Mouse (Mus musculus) heart, adult 2 months (tissue): ENCODE results near the gene Ntsr1. TPM values are rescaled to one million over a fixed set of nuclear protein-coding genes. Genes with fewer than 3 reads are reported as not detected.

Experiments
- DNase-seq, 2 experiments: peaks; one replicate each; pipeline ENCODE4 v3.0.0; 2021
- H3K27ac ChIP-seq: fragments of 200-600 bp; 2 replicates; pipeline ENCODE4 v1.8.1; 2022
- H3K27me3 ChIP-seq: fragments of 200-500 bp; 2 replicates; pipeline ENCODE4 v1.6.1; 2012; ENCODE audit warnings: mild to moderate bottlenecking, low read length, inconsistent platforms, mixed read lengths; ENCODE audit not compliant: control insufficient read depth, insufficient read depth
- H3K36me3 ChIP-seq: fragments of 200-500 bp; 2 replicates; pipeline ENCODE4 v1.6.1; 2012; ENCODE audit warnings: low read length, inconsistent platforms; ENCODE audit not compliant: control insufficient read depth, insufficient read depth
- H3K4me1 ChIP-seq: fragments of 200-500 bp; 2 replicates; pipeline ENCODE4 v1.6.1; 2011; ENCODE audit warnings: low read length; ENCODE audit not compliant: control insufficient read depth, insufficient read depth
- H3K4me3 ChIP-seq: fragments of 200-600 bp; 2 replicates; pipeline ENCODE4 v1.8.1; 2022
- H3K79me2 ChIP-seq: fragments of 200-500 bp; replicated peaks from 2 replicates; pipeline ENCODE4 v1.6.1; 2012; ENCODE audit warnings: mild to moderate bottlenecking, inconsistent platforms, low read length, moderate library complexity, mixed read lengths; ENCODE audit not compliant: control insufficient read depth, insufficient read depth
- H3K9ac ChIP-seq: fragments of 200-500 bp; 2 replicates; pipeline ENCODE4 v1.6.1; 2012; ENCODE audit warnings: low read depth, mild to moderate bottlenecking, control low read depth, inconsistent platforms, low read length, mixed read lengths
- CTCF ChIP-seq: fragments of 200-600 bp; IDR thresholded peaks from 2 replicates; pipeline ENCODE4 v1.8.1; 2022; ENCODE audit warnings: antibody characterized with exemption, mild to moderate bottlenecking, moderate library complexity
- EP300 ChIP-seq: fragments of 200-500 bp; IDR thresholded peaks from 2 replicates; pipeline ENCODE4 v1.6.1; 2011; ENCODE audit warnings: low read depth, low read length, control low read depth; ENCODE audit not compliant: insufficient read depth
- POLR2A ChIP-seq: fragments of 200-500 bp; IDR thresholded peaks from 2 replicates; pipeline ENCODE4 v1.6.1; 2011; ENCODE audit warnings: mild to moderate bottlenecking, low read depth, low read length, control low read depth; ENCODE audit not compliant: insufficient read depth
- WGBS: fragments of 180-500 bp; shearing (Covaris S2); methylation state at CpG from one replicate; pipeline ENCODE4 v1.1.7; 2018; 5-methylcytosine and 5-hydroxymethylcytosine counted together
- intact Hi-C: fragments of 180-260 bp; cut with DNase I; formaldehyde crosslinking; loops from one replicate; pipeline ENCODE4 v1.15.1; 2025
- polyA plus RNA-seq: library from polyadenylated mRNA; depleted of rRNA; stranded (reverse); fragments of >200 nt; gene quantifications from 2 replicates; pipeline ENCODE4 v1.2.3, GENCODE M21; 2012
- total RNA-seq, 2 experiments: library from RNA; stranded (reverse); gene quantifications; 2 replicates each; pipeline ENCODE4 v1.2.3; 2021

Gene Ntsr1
- total and polyA plus RNA-seq, 3 experiments: not detected

DNA sequence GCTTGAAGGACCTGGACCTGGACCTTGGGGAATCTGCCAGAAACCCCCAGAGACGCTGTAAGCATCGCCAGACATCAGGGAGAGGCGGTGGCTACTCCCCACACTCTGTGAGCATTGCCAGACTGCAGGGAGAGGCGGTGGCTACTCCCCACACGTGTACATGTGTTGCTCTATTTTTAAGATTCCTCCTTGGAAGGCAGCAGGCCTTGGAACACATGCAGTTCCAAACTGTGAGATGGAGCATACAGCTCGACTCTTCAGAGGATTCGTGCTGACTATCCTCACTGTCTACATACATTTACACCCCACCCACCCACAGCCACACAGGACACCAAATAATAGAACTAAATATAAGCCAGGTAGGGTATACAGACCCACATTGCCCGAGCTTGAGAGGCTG lies 3.9 kb upstream of the Ntsr1 start:
- Histone ChIP-seq H3K9ac (no peak overlapping the region), H3K79me2 (no peaks in the 10 kb centered on the region), H3K4me3 (no peak overlapping the region), H3K36me3 (no peaks in the 10 kb centered on the region), H3K27me3 (peaks cover 3% of the 10 kb centered on the region; the same call in 1 of the 2 replicates), H3K27ac (no peak overlapping the region), H3K4me1 (no peaks in the 10 kb centered on the region)
- TF ChIP-seq EP300: no peak
- TF ChIP-seq POLR2A: no peak
- no peak for TF ChIP-seq CTCF
- DNase-seq: no peak
- intact Hi-C loops: no loop called here
- 40% methylated on average over 8 of the region's 8 CpGs for WGBS

DNA sequence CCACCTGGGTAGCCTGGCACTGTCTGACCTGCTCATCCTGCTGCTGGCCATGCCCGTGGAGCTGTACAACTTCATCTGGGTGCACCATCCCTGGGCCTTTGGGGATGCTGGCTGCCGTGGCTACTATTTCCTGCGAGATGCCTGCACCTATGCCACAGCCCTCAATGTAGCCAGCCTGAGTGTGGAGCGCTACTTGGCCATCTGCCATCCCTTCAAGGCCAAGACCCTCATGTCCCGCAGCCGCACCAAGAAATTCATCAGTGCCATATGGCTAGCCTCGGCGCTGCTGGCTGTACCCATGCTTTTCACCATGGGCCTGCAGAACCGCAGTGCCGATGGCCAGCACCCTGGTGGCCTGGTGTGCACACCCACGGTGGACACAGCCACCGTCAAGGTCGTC lies 950 bp downstream of the Ntsr1 start:
- no peak for DNase-seq
- Histone ChIP-seq H3K36me3 (no peaks in the 10 kb centered on the region), H3K27me3 (peaks cover 3% of the 10 kb centered on the region; the same call in 1 of the 2 replicates)

DNA sequence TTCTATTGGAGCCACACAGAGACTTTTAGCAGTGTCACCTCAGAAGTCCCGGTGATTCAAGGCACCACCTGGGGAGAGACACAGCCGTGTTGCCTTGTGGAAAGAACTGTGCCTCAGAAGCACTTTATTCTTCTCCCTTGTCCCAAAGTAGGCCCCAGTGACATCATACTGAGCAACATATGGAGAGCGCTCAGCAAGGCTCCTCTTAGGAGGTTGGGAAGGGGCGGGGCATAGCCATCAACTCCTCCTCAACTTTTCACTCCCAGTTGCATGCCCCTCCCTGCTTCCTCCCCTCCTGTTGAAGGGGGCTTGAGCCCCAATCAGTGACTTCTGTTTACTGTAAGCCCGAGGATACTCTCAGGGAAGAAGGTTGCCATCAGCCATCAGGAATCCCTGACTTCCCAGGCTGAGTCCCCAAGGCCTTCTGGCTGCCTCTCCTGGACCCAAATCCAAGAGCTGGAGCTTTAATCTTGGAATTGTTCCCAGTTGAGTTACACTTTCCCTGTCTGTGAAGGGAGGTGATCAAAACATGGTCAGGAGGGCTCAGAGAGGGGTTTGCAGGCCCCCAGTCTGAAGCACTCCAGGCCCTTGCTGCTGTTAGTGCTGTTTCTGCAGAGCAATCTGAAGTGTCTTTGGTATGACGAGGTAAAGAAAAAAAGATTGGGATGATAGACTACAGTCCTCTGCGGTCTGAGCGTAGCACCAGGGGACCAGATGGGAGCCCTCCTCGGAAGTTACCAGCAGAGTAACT lies 1.6 kb downstream of the Ntsr1 start:
- no peak overlapping the region for H3K9ac ChIP-seq
- no peak for DNase-seq
- WGBS: 39% methylated on average over 9 of the region's 9 CpGs
- H3K27ac ChIP-seq: no peak overlapping the region
- intact Hi-C loops: no loop called here
- H3K4me1 ChIP-seq: no peaks in the 10 kb centered on the region
- no peaks in the 10 kb centered on the region for H3K36me3 ChIP-seq
- H3K4me3 ChIP-seq: no peak overlapping the region
- TF ChIP-seq POLR2A: no peak
- TF ChIP-seq CTCF: no peak
- TF ChIP-seq EP300: no peak
- peaks cover 3% of the 10 kb centered on the region; the same call in 1 of the 2 replicates for H3K27me3 ChIP-seq
- no peaks in the 10 kb centered on the region for H3K79me2 ChIP-seq

More for the DNA sequence above, 950 bp downstream of the Ntsr1 start:
- TF ChIP-seq POLR2A (no peak), EP300 (no peak), CTCF (no peak)
- Histone ChIP-seq H3K9ac (no peak overlapping the region), H3K4me3 (no peak overlapping the region), H3K79me2 (no peaks in the 10 kb centered on the region), H3K4me1 (no peaks in the 10 kb centered on the region), H3K27ac (no peak overlapping the region)
- 34% methylated on average over 13 of the region's 13 CpGs for WGBS
- intact Hi-C loops: no loop called here

DNA sequence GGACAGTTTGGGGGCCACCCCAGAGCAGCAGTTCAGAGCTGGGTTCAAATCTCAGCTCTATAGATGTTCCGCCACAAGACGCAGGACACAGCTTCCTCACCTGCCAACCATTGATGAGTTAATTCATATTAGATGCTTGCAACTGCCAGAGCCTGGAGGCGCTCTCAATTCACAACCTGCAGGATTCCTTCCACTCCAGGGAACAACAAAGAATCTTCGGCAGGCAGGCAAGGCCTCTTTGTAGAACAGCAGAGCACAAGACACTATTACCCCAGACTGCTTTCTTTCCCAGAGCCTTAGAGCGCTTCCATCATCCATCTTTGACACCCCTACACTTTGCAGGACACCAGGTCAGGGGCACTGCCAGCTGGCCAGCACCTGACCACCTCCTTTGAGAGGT lies 6.5 kb downstream of the Ntsr1 start:
- DNase-seq: no peak
- H3K4me1 ChIP-seq: no peaks in the 10 kb centered on the region
- no peaks in the 10 kb centered on the region for H3K36me3 ChIP-seq

DNA sequence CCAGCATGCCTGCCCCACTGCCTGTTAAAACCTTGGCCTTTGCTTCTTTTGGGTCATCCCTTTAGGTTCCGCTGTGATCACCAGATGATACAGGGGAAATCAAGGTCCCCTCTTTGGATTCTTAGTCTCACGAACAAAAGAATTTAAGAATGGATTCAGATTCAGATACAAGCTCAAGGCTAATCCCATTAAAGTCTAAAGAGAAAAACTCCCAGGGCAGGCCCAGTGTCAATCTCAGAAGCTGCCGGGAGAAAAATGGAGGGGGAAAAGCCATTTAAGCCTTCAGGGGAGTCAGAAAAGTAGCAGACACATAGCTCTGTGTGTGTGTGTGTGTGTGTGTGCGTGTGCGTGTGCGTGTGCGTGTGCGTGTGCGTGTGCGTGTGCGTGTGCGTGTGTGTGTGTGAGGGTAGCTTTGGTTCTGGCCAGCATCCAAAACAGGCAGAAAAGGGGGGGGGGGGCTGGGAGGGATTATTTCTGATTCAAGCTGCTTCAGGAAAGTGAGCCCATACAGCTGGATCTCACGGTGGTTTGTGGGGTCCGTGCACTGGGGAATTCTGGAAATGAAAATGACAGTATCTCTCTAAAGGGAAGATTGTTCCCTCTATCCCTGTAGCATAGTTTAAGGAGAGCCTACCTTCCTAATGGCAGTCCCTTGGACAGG lies 8.8 kb downstream of the Ntsr1 start:
- H3K79me2 ChIP-seq: no peaks in the 10 kb centered on the region
- WGBS: 76% methylated on average over 14 of the region's 14 CpGs
- H3K27ac ChIP-seq: no peak overlapping the region
- no peaks in the 10 kb centered on the region for H3K27me3 ChIP-seq
- no peak for DNase-seq
- no peak overlapping the region for H3K9ac ChIP-seq
- intact Hi-C loops: no loop called here
- peaks cover 2% of the 10 kb centered on the region; the same call in 1 of the 2 replicates for H3K4me1 ChIP-seq
- no peaks in the 10 kb centered on the region for H3K36me3 ChIP-seq
- no peak overlapping the region for H3K4me3 ChIP-seq
- TF ChIP-seq POLR2A: no peak
- TF ChIP-seq CTCF: no peak
- no peak for TF ChIP-seq EP300

More for the DNA sequence above, 6.5 kb downstream of the Ntsr1 start:
- H3K27ac ChIP-seq: no peak overlapping the region
- 85% methylated on average over 5 of the region's 5 CpGs for WGBS
- no peak overlapping the region for H3K9ac ChIP-seq
- H3K79me2 ChIP-seq: no peaks in the 10 kb centered on the region
- no peak overlapping the region for H3K4me3 ChIP-seq
- H3K27me3 ChIP-seq: no peaks in the 10 kb centered on the region
- TF ChIP-seq POLR2A (no peak), CTCF (no peak), EP300 (no peak)
- intact Hi-C loops: no loop called here

DNA sequence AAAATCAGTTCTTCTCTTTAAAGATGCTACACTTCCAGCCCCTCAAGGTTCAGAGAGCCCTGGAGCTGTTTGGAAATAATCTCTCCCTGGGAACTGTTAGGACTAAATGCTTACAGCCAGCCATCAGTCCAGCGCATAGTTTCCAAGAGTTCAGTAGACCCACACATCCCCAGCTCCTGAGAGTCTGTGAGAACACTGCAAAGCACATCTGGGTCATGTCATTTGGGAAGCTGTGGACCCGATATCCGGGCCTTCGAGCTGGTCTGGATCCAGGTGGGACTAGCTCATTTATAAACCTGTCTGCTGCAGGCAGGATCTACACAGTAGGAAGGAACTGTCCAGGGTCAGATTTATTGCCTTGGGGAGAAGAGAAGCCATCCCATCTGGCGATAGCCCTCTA lies 11.1 kb downstream of the Ntsr1 start:
- no peak for DNase-seq
- no peak overlapping the region for H3K4me3 ChIP-seq
- no peaks in the 10 kb centered on the region for H3K27me3 ChIP-seq
- H3K79me2 ChIP-seq: no peaks in the 10 kb centered on the region
- 77% methylated on average over 5 of the region's 5 CpGs for WGBS
- no peaks in the 10 kb centered on the region for H3K36me3 ChIP-seq
- intact Hi-C loops: no loop called here
- H3K9ac ChIP-seq: no peak overlapping the region
- no peak overlapping the region for H3K27ac ChIP-seq
- TF ChIP-seq CTCF (no peak), POLR2A (no peak), EP300 (no peak)
- H3K4me1 ChIP-seq: peaks cover 2% of the 10 kb centered on the region; the same call in 1 of the 2 replicates
